Mouse (Mus musculus) kidney, embryonic 15.5 days (tissue): ENCODE results near the gene Rrp1b. TPM values are rescaled to one million over a fixed set of nuclear protein-coding genes. Genes with fewer than 3 reads are reported as not detected.

Experiments used
- ATAC-seq: fragments of 200-750 bp; cut with Nextera tagmentation; replicated peaks from 2 replicates; pipeline ENCODE4 v1.8.0; 2017; ENCODE audit warnings: moderate TSS enrichment; ENCODE audit not compliant: low FRiP score
- H3K27ac ChIP-seq: fragments of 300-500 bp; sonication (generic); 2 replicates; pipeline ENCODE4 v1.5.1; 2015; ENCODE audit warnings: mild to moderate bottlenecking, inconsistent platforms
- H3K27me3 ChIP-seq: fragments of 300-500 bp; sonication (generic); 2 replicates; pipeline ENCODE4 v1.6.1; 2015; ENCODE audit warnings: inconsistent platforms
- H3K36me3 ChIP-seq: fragments of 300-500 bp; sonication (generic); 2 replicates; pipeline ENCODE4 v1.6.1; 2015; ENCODE audit warnings: inconsistent platforms
- H3K4me1 ChIP-seq: fragments of 300-500 bp; sonication (generic); 2 replicates; pipeline ENCODE4 v1.6.1; 2015; ENCODE audit warnings: inconsistent platforms
- H3K4me2 ChIP-seq: fragments of 300-500 bp; sonication (generic); 2 replicates; pipeline ENCODE4 v1.6.1; 2015; ENCODE audit warnings: moderate library complexity, mild to moderate bottlenecking, inconsistent platforms
- H3K4me3 ChIP-seq: fragments of 300-500 bp; sonication (generic); replicated peaks from 2 replicates; pipeline ENCODE4 v1.5.1; 2015; ENCODE audit warnings: mild to moderate bottlenecking, inconsistent platforms
- H3K9ac ChIP-seq: fragments of 300-500 bp; sonication (generic); 2 replicates; pipeline ENCODE4 v1.6.1; 2015; ENCODE audit warnings: mild to moderate bottlenecking, inconsistent platforms
- H3K9me3 ChIP-seq: fragments of 300-500 bp; sonication (generic); replicated peaks from 2 replicates; pipeline ENCODE4 v1.6.1; 2016; ENCODE audit warnings: inconsistent platforms
- WGBS: fragments of 180-500 bp; shearing (Covaris S2); methylation state at CpG from one replicate; pipeline ENCODE4 v1.1.7; 2015; ENCODE audit warnings: mixed read lengths; 5-methylcytosine and 5-hydroxymethylcytosine counted together
- polyA plus RNA-seq: library from polyadenylated mRNA; unstranded; fragments of >200 nt; fragmentation: Nextera tagmentation; extraction: Ambion mirVana; gene quantifications from 2 replicates; pipeline ENCODE4 v1.2.1, GENCODE M21; 2015

The Rrp1b gene
- polyA plus RNA-seq, 1 experiment from 2014 or later: 73.6 TPM

DNA sequence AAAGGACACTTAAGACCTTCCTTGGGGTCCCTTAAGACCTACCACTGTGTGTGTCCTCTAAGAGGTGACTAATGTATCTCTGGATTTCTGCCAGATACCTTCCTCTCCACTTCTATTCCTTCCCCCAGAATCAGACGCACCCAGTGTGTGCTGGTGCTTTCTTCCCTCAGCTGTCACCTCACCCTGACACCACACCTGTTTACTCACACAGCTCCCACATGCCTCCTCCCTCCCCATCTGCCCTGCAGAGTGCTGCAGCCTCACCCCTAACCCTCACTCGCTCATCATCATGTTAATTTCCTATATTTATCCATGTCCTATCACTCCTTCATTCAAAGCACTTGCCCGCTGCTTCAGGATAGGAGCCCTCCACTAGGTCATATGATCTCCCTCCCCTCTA, 23.6 kb upstream of the Rrp1b start:
- H3K4me2 ChIP-seq: no peak overlapping the region
- ATAC-seq: no peak
- H3K36me3 ChIP-seq: no peaks in the 10 kb centered on the region
- H3K27ac ChIP-seq: no peak overlapping the region
- H3K9ac ChIP-seq: no peak overlapping the region
- 44% methylated on average over 3 of the region's 3 CpGs for WGBS
- 0 out of 2 replicates have a peak, but pooled peaks cover 8% of the 10 kb centered on the region for H3K4me1 ChIP-seq
- H3K9me3 ChIP-seq: no peaks in the 10 kb centered on the region
- no peaks in the 10 kb centered on the region for H3K27me3 ChIP-seq
- H3K4me3 ChIP-seq: no peak overlapping the region

DNA sequence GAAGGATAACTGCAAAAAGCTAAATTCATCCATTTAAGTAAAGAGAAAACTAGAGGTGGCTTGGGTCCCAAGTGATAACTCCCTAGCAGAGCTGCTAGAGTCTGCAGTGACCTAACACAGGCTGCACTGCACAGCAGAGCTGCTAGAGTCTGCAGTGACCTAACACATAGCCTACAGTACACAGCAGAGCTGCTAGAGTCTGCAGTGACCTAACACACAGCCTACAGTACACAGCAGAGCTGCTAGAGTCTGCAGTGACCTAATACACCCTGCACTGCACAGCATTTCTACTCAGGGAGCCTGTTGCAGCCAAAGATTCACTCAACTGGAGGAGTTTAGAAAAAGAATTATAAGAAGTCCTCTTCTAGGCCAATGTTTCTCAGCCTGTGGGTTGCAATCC, 22.2 kb upstream of the Rrp1b start:
- no peak overlapping the region for H3K27ac ChIP-seq

DNA sequence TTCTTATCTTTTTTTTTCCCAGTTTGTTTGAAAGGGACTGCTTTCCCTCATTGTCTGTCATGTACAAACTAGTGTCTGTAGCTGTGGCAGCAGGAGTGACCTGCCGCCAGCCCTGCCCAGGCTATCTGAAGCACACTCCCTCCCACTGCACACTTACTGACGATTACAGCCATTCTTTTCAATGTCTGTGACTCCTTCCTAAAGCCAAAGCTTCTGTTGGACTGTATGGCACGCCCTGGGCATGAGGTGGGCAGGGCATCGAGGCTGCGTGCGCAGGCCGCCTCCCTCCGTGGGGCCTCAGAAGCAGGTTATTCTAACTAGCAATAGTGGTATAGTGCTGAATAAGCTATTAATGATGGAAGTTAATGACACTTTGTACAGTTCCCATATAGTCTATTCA, 19.4 kb upstream of the Rrp1b start:
- no peak for ATAC-seq
- no peaks in the 10 kb centered on the region for H3K36me3 ChIP-seq
- WGBS: 85% methylated on average over 8 of the region's 8 CpGs

More for the DNA sequence above, 22.2 kb upstream of the Rrp1b start:
- 0 out of 2 replicates have a peak, but pooled peaks cover 8% of the 10 kb centered on the region for H3K4me1 ChIP-seq
- no peak overlapping the region for H3K9ac ChIP-seq
- no peaks in the 10 kb centered on the region for H3K36me3 ChIP-seq
- no peaks in the 10 kb centered on the region for H3K27me3 ChIP-seq
- no peak overlapping the region for H3K4me3 ChIP-seq
- H3K4me2 ChIP-seq: no peak overlapping the region
- ATAC-seq: no peak
- H3K9me3 ChIP-seq: no peaks in the 10 kb centered on the region

DNA sequence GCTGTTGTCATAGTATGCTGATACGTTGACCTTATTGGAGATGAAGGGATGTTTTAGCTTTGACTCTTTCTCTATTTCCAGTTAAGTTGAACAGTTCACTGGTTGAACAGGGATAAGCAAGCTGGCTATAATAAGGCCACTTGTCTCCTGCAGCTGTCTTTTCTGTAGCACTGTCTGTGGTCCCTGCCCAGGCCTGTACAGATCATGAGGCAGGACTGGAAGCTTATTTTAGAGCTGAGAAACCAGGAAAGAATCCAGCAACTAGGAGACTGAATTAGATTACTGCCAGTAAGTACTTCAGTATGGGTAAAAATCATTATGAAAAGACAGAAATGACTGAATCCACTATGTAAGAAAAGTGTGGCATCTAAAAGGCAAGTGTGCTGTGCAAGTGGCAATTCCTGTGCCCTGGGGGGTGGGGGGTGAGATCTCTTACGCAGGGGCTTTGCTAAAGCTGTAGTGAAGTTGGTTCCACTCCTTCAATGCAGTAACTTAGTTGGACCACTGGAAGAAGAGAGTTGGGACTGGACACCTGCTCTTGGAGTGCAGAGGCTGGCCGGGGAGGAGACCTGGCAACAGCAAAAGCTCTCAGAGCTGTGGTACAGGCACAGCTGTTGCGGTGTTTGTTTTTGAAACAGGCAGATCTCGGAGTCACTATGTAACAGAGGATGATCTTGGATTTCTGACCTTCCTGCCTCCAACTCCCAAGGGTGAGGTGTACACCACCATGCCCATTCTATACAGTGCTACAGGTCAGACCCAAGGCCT, 17.6 kb upstream of the Rrp1b start:
- no peak overlapping the region for H3K27ac ChIP-seq
- no peak overlapping the region for H3K9ac ChIP-seq
- H3K36me3 ChIP-seq: no peaks in the 10 kb centered on the region
- no peaks in the 10 kb centered on the region for H3K27me3 ChIP-seq
- WGBS: 81% methylated on average over 5 of the region's 5 CpGs
- H3K4me2 ChIP-seq: no peak overlapping the region
- peaks cover 20% of the 10 kb centered on the region for H3K4me1 ChIP-seq
- ATAC-seq: no peak
- no peaks in the 10 kb centered on the region for H3K9me3 ChIP-seq
- H3K4me3 ChIP-seq: no peak overlapping the region

More for the DNA sequence above, 19.4 kb upstream of the Rrp1b start:
- Histone ChIP-seq H3K4me1 (0 out of 2 replicates have a peak, but pooled peaks cover 8% of the 10 kb centered on the region), H3K4me2 (no peak overlapping the region), H3K4me3 (no peak overlapping the region), H3K9me3 (no peaks in the 10 kb centered on the region), H3K27ac (no peak overlapping the region), H3K9ac (no peak overlapping the region), H3K27me3 (no peaks in the 10 kb centered on the region)

DNA sequence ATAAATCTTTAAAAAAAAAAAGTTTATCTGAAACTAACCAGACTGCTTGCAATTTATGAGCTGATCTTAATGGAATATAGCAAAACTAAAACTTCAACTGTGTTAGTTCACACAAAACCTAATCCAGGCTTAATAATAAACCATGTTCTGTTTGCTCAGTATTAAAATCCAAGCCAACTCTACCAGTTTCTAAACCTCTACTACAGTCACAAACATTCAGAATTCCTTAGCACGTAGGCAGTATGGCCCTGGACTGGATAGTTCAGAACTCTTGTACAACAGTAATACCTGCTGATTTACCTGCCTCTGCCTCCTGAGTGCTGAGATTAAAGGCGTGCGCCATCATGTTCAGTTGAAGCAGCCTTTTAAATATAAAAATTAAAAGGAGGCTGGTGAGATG, 13.9 kb upstream of the Rrp1b start:
- Histone ChIP-seq H3K36me3 (no peaks in the 10 kb centered on the region), H3K4me2 (no peak overlapping the region), H3K9ac (no peak overlapping the region), H3K27ac (0 out of 2 replicates have a peak overlapping the region, but pooled peaks have one; percentile 41), H3K4me1 (peaks cover 27% of the 10 kb centered on the region), H3K4me3 (no peak overlapping the region), H3K27me3 (no peaks in the 10 kb centered on the region), H3K9me3 (no peaks in the 10 kb centered on the region)
- ATAC-seq: no peak
- WGBS: 86% methylated on average over 3 of the region's 3 CpGs

DNA sequence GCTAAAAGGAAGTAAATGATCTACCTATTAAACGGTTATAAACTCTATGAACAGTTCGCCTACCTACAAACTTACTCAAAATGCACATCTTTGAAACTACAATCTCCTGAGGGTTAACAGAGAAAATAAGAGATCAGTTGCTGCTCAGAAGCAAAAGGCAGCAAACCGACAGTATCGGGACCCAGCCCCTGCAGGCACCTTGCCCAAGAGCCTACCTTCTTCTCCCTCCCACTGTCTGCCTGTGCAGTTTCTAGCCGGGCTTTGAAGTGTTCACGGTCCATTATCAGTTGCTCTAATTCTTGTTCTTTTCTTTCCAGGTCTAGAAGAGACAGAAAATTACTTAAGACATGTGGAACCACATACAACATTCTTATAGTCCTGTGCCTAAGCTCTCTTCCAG, 13.3 kb upstream of the Rrp1b start:
- Histone ChIP-seq H3K27ac (0 out of 2 replicates have a peak overlapping the region, but pooled peaks have one; percentile 41), H3K27me3 (no peaks in the 10 kb centered on the region), H3K4me3 (no peak overlapping the region), H3K9me3 (no peaks in the 10 kb centered on the region), H3K4me1 (peaks cover 27% of the 10 kb centered on the region), H3K4me2 (no peak overlapping the region), H3K9ac (no peak overlapping the region), H3K36me3 (no peaks in the 10 kb centered on the region)
- WGBS: 60% methylated on average over 6 of the region's 6 CpGs
- no peak for ATAC-seq

DNA sequence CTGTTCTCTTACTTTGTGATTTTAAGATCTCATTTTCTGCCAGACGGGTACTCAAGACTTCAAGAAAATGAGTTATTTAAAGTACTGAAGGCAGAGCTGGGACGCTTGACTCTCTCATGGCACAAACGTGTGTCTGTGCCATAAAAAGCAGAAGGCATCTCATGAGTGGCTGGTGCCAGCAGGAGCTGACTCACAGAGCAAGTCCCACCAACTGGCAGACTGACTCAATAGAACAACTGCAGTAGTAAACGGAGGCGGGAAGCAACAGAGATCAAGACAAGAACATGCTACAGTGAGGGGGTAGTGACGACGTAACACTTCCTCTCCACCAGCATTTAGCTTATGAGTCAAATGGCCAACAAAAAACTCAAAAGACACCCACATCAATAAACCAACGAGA, 12.8 kb upstream of the Rrp1b start:
- Histone ChIP-seq H3K9ac (no peak overlapping the region), H3K4me1 (peaks cover 27% of the 10 kb centered on the region), H3K4me3 (no peak overlapping the region), H3K27me3 (no peaks in the 10 kb centered on the region), H3K36me3 (no peaks in the 10 kb centered on the region), H3K27ac (0 out of 2 replicates have a peak overlapping the region, but pooled peaks have one; percentile 41), H3K4me2 (no peak overlapping the region), H3K9me3 (no peaks in the 10 kb centered on the region)
- WGBS: 64% methylated on average over 8 of the region's 8 CpGs
- no peak for ATAC-seq

DNA sequence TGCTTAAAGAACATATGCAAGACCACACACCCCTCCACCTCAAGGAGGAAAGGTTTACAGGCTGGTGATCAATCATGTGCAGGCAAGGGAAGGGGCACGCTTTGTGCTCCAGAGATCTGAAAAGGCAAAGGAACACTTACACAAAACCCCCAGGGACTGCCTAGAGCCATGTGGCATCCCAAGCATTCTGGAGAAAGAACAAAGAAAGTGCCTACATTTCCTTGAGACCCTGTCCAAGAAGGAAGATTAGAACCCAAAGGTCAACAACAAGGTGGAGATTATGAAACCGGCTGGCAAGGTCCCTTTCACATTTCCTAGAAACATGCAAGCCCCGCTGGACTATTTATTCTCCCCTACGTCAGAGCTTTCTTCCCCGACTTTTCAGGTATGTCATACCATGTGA, 11.2 kb upstream of the Rrp1b start:
- peak; percentile 81 for ATAC-seq

DNA sequence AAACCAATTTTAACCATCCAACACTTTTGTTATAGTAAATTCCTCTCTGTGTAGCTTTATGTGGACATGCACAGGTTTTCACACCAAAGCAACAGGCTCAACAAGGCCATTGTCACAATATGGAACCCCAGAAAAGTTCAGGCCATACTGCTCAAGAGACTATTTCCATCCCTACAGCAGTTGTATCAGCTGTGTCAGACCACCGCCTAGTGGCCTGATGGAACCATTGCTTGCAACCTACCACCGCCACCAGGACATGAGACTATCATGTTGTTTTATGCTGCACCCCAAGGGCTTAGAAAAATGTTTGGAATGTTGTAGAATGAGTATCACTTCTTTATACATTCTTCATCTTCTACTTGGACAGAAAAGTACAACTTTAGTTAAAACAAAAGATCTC, 10.5 kb upstream of the Rrp1b start:
- peaks cover 27% of the 10 kb centered on the region for H3K4me1 ChIP-seq
- no peak overlapping the region for H3K9ac ChIP-seq
- H3K4me2 ChIP-seq: no peak overlapping the region
- no peak overlapping the region for H3K4me3 ChIP-seq
- H3K36me3 ChIP-seq: no peaks in the 10 kb centered on the region
- H3K27me3 ChIP-seq: no peaks in the 10 kb centered on the region
- H3K9me3 ChIP-seq: no peaks in the 10 kb centered on the region
- no peak; the same call in 1 of the 2 replicates for ATAC-seq
- 9% methylated on average over 2 of the region's 2 CpGs for WGBS
- H3K27ac ChIP-seq: 0 out of 2 replicates have a peak overlapping the region, but pooled peaks have one; percentile 45

More for the DNA sequence above, 11.2 kb upstream of the Rrp1b start:
- H3K9me3 ChIP-seq: no peaks in the 10 kb centered on the region
- no peaks in the 10 kb centered on the region for H3K27me3 ChIP-seq
- H3K9ac ChIP-seq: peak overlapping the region; percentile 14; the same call in 1 of the 2 replicates
- no peak overlapping the region for H3K4me2 ChIP-seq
- H3K27ac ChIP-seq: peak overlapping the region; percentile 73
- H3K4me1 ChIP-seq: peaks cover 27% of the 10 kb centered on the region
- no peak overlapping the region for H3K4me3 ChIP-seq
- 28% methylated on average over 5 of the region's 5 CpGs for WGBS
- H3K36me3 ChIP-seq: no peaks in the 10 kb centered on the region

DNA sequence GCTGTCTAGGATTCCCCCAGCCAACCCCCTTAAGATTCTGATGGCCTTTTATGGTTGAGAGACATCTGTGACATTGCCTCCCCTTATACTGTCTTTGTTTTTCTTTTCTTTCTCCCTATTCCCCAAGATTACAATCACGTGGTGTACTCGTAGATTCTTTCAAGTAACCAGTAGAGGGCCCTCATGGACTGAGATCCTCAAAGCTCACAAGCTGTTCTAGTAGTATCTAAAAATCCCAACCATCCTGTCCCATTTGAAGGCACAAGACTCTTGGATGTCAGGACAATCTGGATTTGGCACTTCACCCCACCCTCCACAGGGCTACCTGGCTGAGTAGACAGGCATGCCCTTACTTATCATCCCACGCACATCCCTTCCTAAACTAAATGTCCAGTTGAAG, 8.2 kb upstream of the Rrp1b start:
- Histone ChIP-seq H3K27ac (no peak overlapping the region), H3K9me3 (no peaks in the 10 kb centered on the region), H3K9ac (no peak overlapping the region), H3K27me3 (no peaks in the 10 kb centered on the region), H3K4me2 (no peak overlapping the region), H3K4me1 (peaks cover 20% of the 10 kb centered on the region), H3K4me3 (no peak overlapping the region), H3K36me3 (no peaks in the 10 kb centered on the region)
- 32% methylated on average over 3 of the region's 3 CpGs for WGBS
- ATAC-seq: no peak

DNA sequence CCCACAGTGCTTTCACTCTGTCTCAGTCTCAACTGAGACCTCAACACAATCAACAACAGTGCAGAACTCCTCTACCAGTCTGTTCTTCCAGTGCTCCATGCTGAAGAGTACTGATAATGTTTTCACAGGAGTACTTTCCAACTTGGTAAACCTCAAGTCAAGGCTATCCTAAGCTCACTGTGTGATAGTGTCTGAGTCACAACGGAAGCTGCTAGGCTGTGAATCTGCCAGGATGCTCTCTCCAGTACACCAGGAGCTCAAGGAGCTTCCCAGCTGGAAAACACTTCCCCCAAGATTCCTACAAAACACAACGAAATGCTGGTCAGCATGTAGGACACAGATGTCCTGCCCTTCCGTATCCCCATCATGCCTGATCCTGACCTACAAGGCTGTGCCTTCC, 7.6 kb upstream of the Rrp1b start:
- no peaks in the 10 kb centered on the region for H3K36me3 ChIP-seq
- H3K27ac ChIP-seq: no peak overlapping the region
- WGBS: 89% methylated on average over 3 of the region's 3 CpGs
- H3K4me3 ChIP-seq: no peak overlapping the region
- H3K9me3 ChIP-seq: no peaks in the 10 kb centered on the region
- no peaks in the 10 kb centered on the region for H3K27me3 ChIP-seq
- no peak overlapping the region for H3K4me2 ChIP-seq
- no peak for ATAC-seq
- H3K4me1 ChIP-seq: peaks cover 15% of the 10 kb centered on the region
- no peak overlapping the region for H3K9ac ChIP-seq

DNA sequence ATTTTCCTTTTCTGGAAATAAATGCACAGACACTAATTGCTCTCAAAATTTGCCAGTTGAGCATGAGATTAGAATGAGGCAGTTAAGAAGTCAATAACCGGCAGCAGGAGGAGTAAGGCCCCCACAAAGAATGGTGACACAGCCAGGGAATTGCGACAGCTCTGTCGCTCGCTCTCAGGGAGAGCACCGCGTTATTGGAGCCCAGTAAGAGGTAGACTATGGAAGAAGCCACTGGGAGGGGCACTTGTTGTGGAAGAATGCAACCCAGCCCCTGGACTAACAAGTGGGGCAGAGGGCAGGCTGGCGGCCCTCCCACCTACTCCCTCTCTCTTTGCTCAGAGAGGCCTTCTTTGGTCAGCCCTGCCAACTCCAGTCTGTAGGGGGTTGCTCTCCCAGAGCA, 4.2 kb upstream of the Rrp1b start:
- no peak overlapping the region for H3K9ac ChIP-seq
- H3K27me3 ChIP-seq: no peaks in the 10 kb centered on the region
- no peak overlapping the region for H3K4me3 ChIP-seq
- H3K27ac ChIP-seq: no peak overlapping the region
- ATAC-seq: no peak
- no peak overlapping the region for H3K4me2 ChIP-seq
- WGBS: 40% methylated on average over 7 of the region's 7 CpGs
- no peaks in the 10 kb centered on the region for H3K9me3 ChIP-seq
- H3K36me3 ChIP-seq: no peaks in the 10 kb centered on the region
- H3K4me1 ChIP-seq: peaks cover 5% of the 10 kb centered on the region
